Mouse (Mus musculus) regulatory T cell (primary cell): ENCODE results near the gene Ncapg.

Source experiments
- in situ Hi-C: fragments of 300-600 bp; cut with MboI, MseI; formaldehyde crosslinking; loops from one replicate; pipeline ENCODE4 v1.15.1; 2025; ENCODE audit warnings: high pct_unique_total_duplicates

Gene Ncapg

GRCm38 (mm10) chr5:45690802-45691201 lies 21.1 kb downstream of the Ncapg start:
- in situ Hi-C loops, result no loop called here

GRCm38 (mm10) chr5:45691678-45692077 lies 22.0 kb downstream of the Ncapg start:
- in situ Hi-C loops, result no loop called here

- in situ Hi-C loops, result no loop called here
These were observed 37.1 kb downstream of the Ncapg start for GRCm38 (mm10) chr5:45706811-45707210.

GRCm38 (mm10) chr5:45709653-45710052 lies 39.9 kb downstream of the Ncapg start:
- in situ Hi-C loops, result no loop called here

GRCm38 (mm10) chr5:45718848-45719488 lies 49.2 kb downstream of the Ncapg start:
- in situ Hi-C loops, result no loop called here

- in situ Hi-C loops, result no loop called here
These were observed 64.0 kb downstream of the Ncapg start for GRCm38 (mm10) chr5:45733751-45734150.

- in situ Hi-C loops, result no loop called here
These were observed 68.2 kb downstream of the Ncapg start for GRCm38 (mm10) chr5:45737911-45738310.
